Mouse (Mus musculus) heart, adult 2 months (tissue): ENCODE data around the gene Anxa2.

Experiments
- CTCF ChIP-seq: fragments of 200-600 bp; IDR thresholded peaks from 2 replicates; pipeline ENCODE4 v1.8.1; 2022; ENCODE audit warnings: antibody characterized with exemption, mild to moderate bottlenecking, moderate library complexity
- EP300 ChIP-seq: fragments of 200-500 bp; IDR thresholded peaks from 2 replicates; pipeline ENCODE4 v1.6.1; 2011; ENCODE audit warnings: low read depth, low read length, control low read depth; ENCODE audit not compliant: insufficient read depth
- POLR2A ChIP-seq: fragments of 200-500 bp; IDR thresholded peaks from 2 replicates; pipeline ENCODE4 v1.6.1; 2011; ENCODE audit warnings: mild to moderate bottlenecking, low read depth, low read length, control low read depth; ENCODE audit not compliant: insufficient read depth

- TF ChIP-seq CTCF, result no peak
- no peak for TF ChIP-seq POLR2A
- TF ChIP-seq EP300, result no peak
These were observed 13.5 kb upstream of the Anxa2 start for GRCm38 (mm10) chr9:69439805-69440357.
